Mouse (Mus musculus): ENCODE results near the gene Olfr850. TPM values are rescaled to one million over a fixed set of nuclear protein-coding genes. Genes with fewer than 3 reads are reported as not detected.

Gene Olfr850
- polyA plus RNA-seq (2015; fragmentation: Nextera tagmentation; extraction: Ambion mirVana) = not detected in 2 replicates

GRCm38 (mm10) chr9:19478148-19478547 lies at the start of gene Olfr850:
Gene Olfr850 (minus strand): TSS chr9:19478248.
- Histone ChIP-seq H3K4me1 (replicated peaks) (no peaks in the 10 kb centered on the region), H3K9ac (no peak within 1 kb of the TSS), H3K27me3 (replicated peaks) (no peaks in the 10 kb centered on the region), H3K27ac (no peak within 1 kb of the TSS), H3K9me3 (no peaks in the 10 kb centered on the region), H3K4me2 (replicated peaks) (no peak within 1 kb of the TSS), H3K36me3 (no peaks in the 10 kb centered on the region), H3K4me3 (replicated peaks) (no peak within 1 kb of the TSS)
- ATAC-seq = no peak

GRCm38 (mm10) chr9:19492995-19493394 lies 14.9 kb upstream of the Olfr850 start, which contains the start of gene Olfr851:
Gene Olfr851 (plus strand): TSS chr9:19493295.
- H3K4me3 ChIP-seq (replicated peaks) = no peak within 1 kb of the TSS
- no peaks in the 10 kb centered on the region for H3K36me3 ChIP-seq
- H3K4me2 ChIP-seq (replicated peaks) = no peak within 1 kb of the TSS
- ATAC-seq = no peak
- H3K9me3 ChIP-seq = no peaks in the 10 kb centered on the region
- H3K9ac ChIP-seq = no peak within 1 kb of the TSS
- H3K27ac ChIP-seq = no peak within 1 kb of the TSS
- no peaks in the 10 kb centered on the region for H3K4me1 ChIP-seq (replicated peaks)
- H3K27me3 ChIP-seq (replicated peaks) = no peaks in the 10 kb centered on the region

GRCm38 (mm10) chr9:19439966-19440365 lies 38.1 kb downstream of the Olfr850 start, which contains the start of gene Olfr849:
Gene Olfr849 (plus strand): TSS chr9:19440266.
- Histone ChIP-seq H3K9me3 (no peaks in the 10 kb centered on the region), H3K36me3 (no peaks in the 10 kb centered on the region), H3K27me3 (replicated peaks) (no peaks in the 10 kb centered on the region), H3K4me1 (replicated peaks) (no peaks in the 10 kb centered on the region), H3K27ac (no peak within 1 kb of the TSS), H3K4me2 (replicated peaks) (no peak within 1 kb of the TSS), H3K9ac (no peak within 1 kb of the TSS), H3K4me3 (replicated peaks) (no peak within 1 kb of the TSS)
- 84% methylated on average over 2 of the region's 2 CpGs for WGBS
- ATAC-seq = no peak

Other genes with a start within 250 kb of the Olfr850 start
- not detected in 2 replicates for gene Olfr843, start 226.3 kb downstream of the Olfr850 start, polyA plus RNA-seq (2015; fragmentation: Nextera tagmentation; extraction: Ambion mirVana)
- not detected in 2 replicates for gene Olfr844, start 161.9 kb downstream of the Olfr850 start, polyA plus RNA-seq (2015; fragmentation: Nextera tagmentation; extraction: Ambion mirVana)
- not detected in 2 replicates for gene Olfr845, start 141.8 kb downstream of the Olfr850 start, polyA plus RNA-seq (2015; fragmentation: Nextera tagmentation; extraction: Ambion mirVana)
- not detected in 2 replicates for gene Olfr846, start 114.2 kb downstream of the Olfr850 start, polyA plus RNA-seq (2015; fragmentation: Nextera tagmentation; extraction: Ambion mirVana)
- gene Olfr847, start 99.6 kb downstream of the Olfr850 start, polyA plus RNA-seq (2015; fragmentation: Nextera tagmentation; extraction: Ambion mirVana) = not detected in 2 replicates
- not detected in 2 replicates for gene Olfr849, start 38.0 kb downstream of the Olfr850 start, polyA plus RNA-seq (2015; fragmentation: Nextera tagmentation; extraction: Ambion mirVana)
- gene Olfr851, start 15.0 kb upstream of the Olfr850 start, polyA plus RNA-seq (2015; fragmentation: Nextera tagmentation; extraction: Ambion mirVana) = not detected in 2 replicates
- not detected in 2 replicates for gene Olfr853, start 62.8 kb upstream of the Olfr850 start, polyA plus RNA-seq (2015; fragmentation: Nextera tagmentation; extraction: Ambion mirVana)
- not detected in 2 replicates for gene Olfr854, start 89.1 kb upstream of the Olfr850 start, polyA plus RNA-seq (2015; fragmentation: Nextera tagmentation; extraction: Ambion mirVana)
- gene Olfr855, start 104.4 kb upstream of the Olfr850 start, polyA plus RNA-seq (2015; fragmentation: Nextera tagmentation; extraction: Ambion mirVana) = not detected in 2 replicates
- gene Zfp317, start 143.9 kb upstream of the Olfr850 start, polyA plus RNA-seq (2015; fragmentation: Nextera tagmentation; extraction: Ambion mirVana) = 22.4 and 24.0 TPM in 2 replicates
- not detected in 2 replicates for gene Olfr857, start 231.2 kb upstream of the Olfr850 start, polyA plus RNA-seq (2015; fragmentation: Nextera tagmentation; extraction: Ambion mirVana)